Mouse (Mus musculus) limb, embryonic 13.5 days (tissue): ENCODE data around the gene Pip4k2b. TPM values are rescaled to one million over a fixed set of nuclear protein-coding genes. Genes with fewer than 3 reads are reported as not detected.

Source experiments
- ATAC-seq: fragments of 200-750 bp; cut with Nextera tagmentation; 2 replicates; pipeline ENCODE4 v1.8.0; 2017; ENCODE audit warnings: low read depth, moderate number of reproducible peaks, moderate TSS enrichment; ENCODE audit not compliant: low FRiP score
- H3K27ac ChIP-seq: fragments of 300-500 bp; sonication (generic); 2 replicates; pipeline ENCODE4 v1.5.1; 2015; ENCODE audit warnings: inconsistent platforms, mild to moderate bottlenecking, moderate library complexity
- H3K27me3 ChIP-seq: fragments of 300-500 bp; sonication (generic); 2 replicates; pipeline ENCODE4 v1.6.1; 2015; ENCODE audit warnings: mild to moderate bottlenecking, inconsistent platforms
- H3K36me3 ChIP-seq: fragments of 300-500 bp; sonication (generic); 2 replicates; pipeline ENCODE4 v1.6.1; 2015; ENCODE audit warnings: inconsistent platforms, mild to moderate bottlenecking, moderate library complexity
- H3K4me1 ChIP-seq: fragments of 300-500 bp; sonication (generic); 2 replicates; pipeline ENCODE4 v1.6.1; 2015; ENCODE audit warnings: inconsistent platforms
- H3K4me2 ChIP-seq: fragments of 300-500 bp; sonication (generic); replicated peaks from 2 replicates; pipeline ENCODE4 v1.6.1; 2015; ENCODE audit warnings: inconsistent platforms, mild to moderate bottlenecking, moderate library complexity
- H3K4me3 ChIP-seq: fragments of 300-500 bp; sonication (generic); 2 replicates; pipeline ENCODE4 v1.5.1; 2015; ENCODE audit warnings: moderate library complexity, mild to moderate bottlenecking, inconsistent platforms
- H3K9ac ChIP-seq: fragments of 300-500 bp; sonication (generic); 2 replicates; pipeline ENCODE4 v1.6.1; 2015; ENCODE audit warnings: mild to moderate bottlenecking, inconsistent platforms
- H3K9me3 ChIP-seq: fragments of 300-500 bp; sonication (generic); 2 replicates; pipeline ENCODE4 v1.6.1; 2016; ENCODE audit warnings: inconsistent platforms
- WGBS: fragments of 180-500 bp; shearing (Covaris S2); methylation state at CpG from one replicate; pipeline ENCODE4 v1.1.7; 2015; 5-methylcytosine and 5-hydroxymethylcytosine counted together
- polyA plus RNA-seq: library from polyadenylated mRNA; unstranded; fragments of >200 nt; fragmentation: Nextera tagmentation; extraction: Ambion mirVana; gene quantifications from 2 replicates; pipeline ENCODE4 v1.2.1, GENCODE M21; 2015

Pip4k2b gene
- polyA plus RNA-seq, 1 experiment from 2014 or later = 2.8 TPM

DNA sequence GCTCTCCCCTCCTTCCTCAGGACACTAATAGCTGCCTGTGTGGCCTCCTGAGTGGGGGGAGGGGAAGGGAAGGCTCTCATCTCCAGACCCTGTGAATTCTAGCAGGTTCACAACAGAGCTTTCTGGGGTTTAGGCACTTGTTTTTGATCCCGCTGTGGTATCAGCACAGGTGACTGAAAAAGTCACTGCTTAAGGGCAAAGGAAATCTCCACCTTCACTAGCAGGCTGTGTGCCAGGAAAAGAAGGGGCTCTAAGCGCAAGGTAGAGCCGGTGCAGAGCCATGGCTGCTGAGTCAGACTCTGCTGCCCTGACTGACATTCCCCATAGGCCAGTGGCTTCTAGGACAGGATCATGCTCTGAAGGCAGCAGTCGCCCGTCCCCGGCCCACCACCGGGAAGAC lies 15.8 kb downstream of the Pip4k2b start:
- 70% methylated on average over 7 of the region's 7 CpGs for WGBS
- Histone ChIP-seq H3K4me3 (no peak overlapping the region), H3K27me3 (no peaks in the 10 kb centered on the region), H3K4me1 (peaks cover 4% of the 10 kb centered on the region; the same call in 1 of the 2 replicates), H3K9ac (no peak overlapping the region), H3K27ac (no peak overlapping the region), H3K9me3 (no peaks in the 10 kb centered on the region), H3K36me3 (peaks cover 88% of the 10 kb centered on the region), H3K4me2 (no peak overlapping the region)
- no peak for ATAC-seq

DNA sequence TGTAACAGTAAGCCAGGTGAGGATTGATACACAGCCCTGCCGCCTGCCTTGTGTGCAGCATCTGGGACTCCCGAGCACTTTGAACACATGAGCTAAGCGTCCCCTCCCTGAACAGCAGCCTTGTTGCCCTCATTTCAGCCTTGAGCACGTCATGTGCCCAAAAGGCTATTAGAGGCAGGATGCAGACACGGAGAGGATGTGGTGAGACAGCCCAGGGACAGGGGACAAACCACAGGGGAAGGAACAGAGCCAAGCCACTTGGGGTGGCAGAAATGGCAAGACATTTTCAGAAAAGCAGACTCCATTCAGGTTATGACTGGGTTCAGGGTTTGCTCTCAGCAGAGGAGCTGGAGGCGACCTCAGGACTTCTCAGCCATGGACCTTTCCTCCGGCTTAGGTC lies 16.2 kb downstream of the Pip4k2b start:
- Histone ChIP-seq H3K9ac (no peak overlapping the region), H3K4me3 (no peak overlapping the region), H3K9me3 (no peaks in the 10 kb centered on the region), H3K4me2 (no peak overlapping the region), H3K27ac (no peak overlapping the region), H3K4me1 (0 out of 2 replicates have a peak, but pooled peaks cover under 1% of the 10 kb centered on the region), H3K27me3 (no peaks in the 10 kb centered on the region), H3K36me3 (peaks cover 92% of the 10 kb centered on the region)
- WGBS = 53% methylated on average over 7 of the region's 7 CpGs
- no peak for ATAC-seq

DNA sequence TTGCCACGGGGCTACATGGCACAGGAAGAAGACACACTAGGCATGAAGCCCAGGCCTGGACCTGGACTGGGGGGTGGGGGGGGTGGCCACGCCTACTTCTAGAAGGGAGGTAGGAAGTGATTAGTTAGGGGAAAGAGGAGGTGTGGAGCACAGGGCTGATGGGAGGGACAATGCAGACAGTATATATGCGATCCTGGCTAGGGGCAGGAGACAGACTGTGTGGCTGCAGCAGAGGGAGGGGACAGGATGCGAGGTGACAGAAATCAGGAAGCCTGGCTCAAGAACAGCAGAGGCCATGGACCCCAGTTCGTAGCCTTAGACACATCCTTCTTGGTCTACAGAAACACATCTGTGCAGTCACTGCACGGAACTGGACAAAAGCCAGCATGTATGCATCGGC lies 20.8 kb downstream of the Pip4k2b start:
- H3K9me3 ChIP-seq = peaks cover 12% of the 10 kb centered on the region
- no peak overlapping the region for H3K9ac ChIP-seq
- H3K27ac ChIP-seq = no peak overlapping the region
- ATAC-seq = no peak
- 91% methylated on average over 7 of the region's 7 CpGs for WGBS
- H3K4me2 ChIP-seq = no peak overlapping the region
- no peak overlapping the region for H3K4me3 ChIP-seq
- H3K4me1 ChIP-seq = no peaks in the 10 kb centered on the region
- peaks cover 98% of the 10 kb centered on the region for H3K36me3 ChIP-seq
- no peaks in the 10 kb centered on the region for H3K27me3 ChIP-seq

DNA sequence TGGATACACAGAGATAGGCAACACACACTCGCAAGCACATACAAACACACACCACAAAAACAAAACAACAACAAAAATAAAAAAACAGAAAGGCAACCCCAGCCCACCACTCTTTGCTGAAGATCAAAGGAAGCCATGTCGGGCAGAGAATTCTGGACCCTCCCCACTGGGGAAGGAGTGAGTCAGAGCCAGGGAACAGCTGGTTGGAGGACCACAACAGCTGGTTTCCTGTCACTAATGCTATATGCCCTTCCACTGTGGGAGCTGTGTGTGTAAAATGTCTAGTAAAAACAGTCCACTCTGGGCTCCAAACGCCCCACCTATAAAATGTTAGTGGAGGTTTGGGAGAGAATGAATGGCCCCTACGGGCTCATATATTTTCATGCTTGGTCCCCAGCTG lies 23.2 kb downstream of the Pip4k2b start:
- H3K36me3 ChIP-seq = peaks cover 98% of the 10 kb centered on the region
- H3K27me3 ChIP-seq = no peaks in the 10 kb centered on the region
- no peak overlapping the region for H3K9ac ChIP-seq
- 82% methylated on average over 4 of the region's 4 CpGs for WGBS
- H3K4me3 ChIP-seq = no peak overlapping the region
- no peak overlapping the region for H3K27ac ChIP-seq
- H3K9me3 ChIP-seq = peaks cover 12% of the 10 kb centered on the region
- ATAC-seq = no peak
- H3K4me1 ChIP-seq = no peaks in the 10 kb centered on the region
- H3K4me2 ChIP-seq = no peak overlapping the region

DNA sequence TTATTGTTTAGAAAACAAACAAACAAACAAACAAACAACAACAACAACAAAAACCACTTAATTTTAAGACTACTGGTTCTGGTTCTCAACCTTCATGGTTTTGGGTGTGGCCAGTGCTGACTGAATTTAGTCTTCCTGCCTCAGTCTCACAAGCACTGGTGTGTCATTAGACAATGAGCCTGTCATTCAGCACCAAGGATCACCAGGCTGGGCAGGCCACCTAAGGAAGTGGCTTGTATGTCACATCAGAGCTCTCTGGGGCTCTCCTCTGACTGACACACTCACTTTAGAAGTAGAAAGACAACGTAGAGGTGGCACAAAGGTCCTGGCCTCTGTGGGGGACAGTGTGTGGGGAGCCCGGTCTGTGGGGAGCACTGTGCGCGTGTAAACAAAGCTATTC lies 25.5 kb downstream of the Pip4k2b start:
- WGBS = 95% methylated on average over 4 of the region's 4 CpGs
- peaks cover 12% of the 10 kb centered on the region for H3K9me3 ChIP-seq
- H3K36me3 ChIP-seq = peaks cover 91% of the 10 kb centered on the region
- no peaks in the 10 kb centered on the region for H3K27me3 ChIP-seq
- ATAC-seq = no peak
- no peaks in the 10 kb centered on the region for H3K4me1 ChIP-seq
- H3K4me3 ChIP-seq = no peak overlapping the region
- no peak overlapping the region for H3K9ac ChIP-seq
- no peak overlapping the region for H3K4me2 ChIP-seq
- H3K27ac ChIP-seq = no peak overlapping the region

DNA sequence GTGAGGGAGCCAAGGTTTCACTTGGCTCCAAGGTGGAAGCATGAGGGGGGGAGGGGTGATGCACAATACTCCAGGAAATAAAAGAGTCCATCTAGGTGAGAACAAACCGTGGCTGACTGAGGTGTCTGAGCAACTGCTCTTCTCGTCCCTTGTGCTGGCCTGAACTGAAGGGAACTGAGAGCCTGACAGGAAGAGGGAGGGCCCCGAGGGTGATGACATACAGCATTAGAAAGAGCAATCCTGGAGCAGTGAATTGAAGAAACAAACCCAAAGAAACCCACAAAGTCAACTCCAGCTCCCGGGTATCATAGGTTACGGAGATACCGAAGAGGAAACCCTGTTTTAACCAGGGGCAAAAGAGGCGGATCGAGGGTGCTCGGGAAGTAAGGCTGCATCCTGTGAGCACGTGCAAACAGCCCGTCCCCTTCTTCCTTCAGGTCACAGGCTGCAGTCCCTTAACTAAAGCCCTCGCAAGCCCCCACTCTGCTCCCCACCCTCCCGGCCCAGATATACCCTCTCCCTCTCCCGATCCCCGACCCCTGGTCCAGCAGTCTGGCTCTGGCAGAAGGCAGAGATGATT lies 26.1 kb downstream of the Pip4k2b start:
- Histone ChIP-seq H3K9me3 (peaks cover 12% of the 10 kb centered on the region), H3K4me1 (no peaks in the 10 kb centered on the region), H3K36me3 (peaks cover 91% of the 10 kb centered on the region), H3K27ac (no peak overlapping the region), H3K9ac (no peak overlapping the region), H3K27me3 (no peaks in the 10 kb centered on the region), H3K4me2 (no peak overlapping the region), H3K4me3 (no peak overlapping the region)
- ATAC-seq = no peak
- WGBS = 83% methylated on average over 15 of the region's 15 CpGs

DNA sequence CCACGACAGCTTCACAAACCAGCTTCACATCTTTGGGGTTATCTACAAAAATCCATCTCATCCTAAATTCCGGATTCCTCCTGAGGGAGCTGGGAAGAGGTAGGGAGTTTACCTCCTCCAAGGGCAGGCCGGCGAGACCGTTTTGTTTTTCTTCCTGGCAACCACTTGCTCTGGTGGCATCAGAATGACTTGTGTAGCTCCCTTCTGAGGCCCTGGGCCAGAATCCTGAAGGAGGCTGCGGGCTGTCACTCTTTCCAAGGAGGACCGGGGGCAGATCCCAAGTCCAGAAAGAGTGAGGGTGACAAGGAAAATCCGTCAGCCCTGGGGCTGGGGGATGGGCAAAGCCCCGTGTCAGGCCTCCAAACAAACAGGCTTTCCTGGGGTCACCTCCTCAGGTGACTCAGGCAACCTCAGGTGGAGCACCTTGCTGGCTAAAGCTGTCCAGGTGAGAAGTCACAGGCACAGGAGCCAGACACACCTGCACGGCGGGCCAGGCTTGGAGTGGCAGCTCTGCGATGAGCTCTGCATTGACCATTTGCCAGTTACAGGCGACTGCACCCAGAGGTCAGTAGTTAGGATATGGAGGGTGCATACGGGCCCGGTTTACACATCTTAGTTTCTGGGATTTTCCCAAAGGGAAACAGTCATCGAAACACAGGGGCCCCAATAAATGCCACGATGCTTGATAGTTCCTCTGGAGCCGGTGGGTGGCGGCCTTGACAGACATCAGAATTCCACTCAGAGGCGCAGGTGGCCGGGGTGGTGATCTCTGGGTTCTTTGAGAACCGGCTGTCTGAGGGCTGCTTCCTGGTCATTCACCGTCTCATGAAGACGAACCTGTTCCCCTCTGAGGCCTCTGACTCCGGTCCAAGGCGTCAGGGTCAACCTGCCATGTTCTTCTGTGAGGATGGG lies 26.9 kb downstream of the Pip4k2b start:
- peaks cover 12% of the 10 kb centered on the region for H3K9me3 ChIP-seq
- H3K27me3 ChIP-seq = no peaks in the 10 kb centered on the region
- 85% methylated on average over 26 of the region's 26 CpGs for WGBS
- peaks cover 91% of the 10 kb centered on the region for H3K36me3 ChIP-seq
- no peaks in the 10 kb centered on the region for H3K4me1 ChIP-seq
- no peak for ATAC-seq
- H3K4me2 ChIP-seq = no peak overlapping the region
- H3K9ac ChIP-seq = no peak overlapping the region
- no peak overlapping the region for H3K4me3 ChIP-seq
- H3K27ac ChIP-seq = no peak overlapping the region

DNA sequence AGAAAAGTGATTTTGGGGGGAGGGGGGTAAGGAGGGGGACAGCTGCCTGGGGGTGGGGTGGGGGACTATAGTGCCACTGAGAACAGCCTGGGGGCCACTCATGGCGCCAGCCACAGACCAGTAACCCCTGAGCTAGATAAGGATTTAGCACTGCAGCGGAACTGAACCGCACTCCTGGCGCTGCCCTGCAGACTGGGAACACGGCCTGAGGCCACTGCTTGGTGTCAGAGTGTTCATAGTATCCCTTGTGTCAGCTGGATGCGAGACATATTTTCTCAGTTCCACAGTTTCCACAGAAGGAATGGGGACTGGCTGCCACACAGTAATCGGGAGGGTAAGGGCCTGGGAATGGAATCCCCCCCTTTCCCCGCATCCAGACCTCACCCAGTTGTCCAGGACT lies 28.5 kb downstream of the Pip4k2b start:
- no peak overlapping the region for H3K4me2 ChIP-seq
- H3K4me3 ChIP-seq = no peak overlapping the region
- H3K27ac ChIP-seq = no peak overlapping the region
- peaks cover 91% of the 10 kb centered on the region for H3K36me3 ChIP-seq
- no peak for ATAC-seq
- H3K9me3 ChIP-seq = 0 out of 2 replicates have a peak, but pooled peaks cover under 1% of the 10 kb centered on the region
- H3K9ac ChIP-seq = no peak overlapping the region
- no peaks in the 10 kb centered on the region for H3K27me3 ChIP-seq
- H3K4me1 ChIP-seq = no peaks in the 10 kb centered on the region
- 89% methylated on average over 8 of the region's 8 CpGs for WGBS

DNA sequence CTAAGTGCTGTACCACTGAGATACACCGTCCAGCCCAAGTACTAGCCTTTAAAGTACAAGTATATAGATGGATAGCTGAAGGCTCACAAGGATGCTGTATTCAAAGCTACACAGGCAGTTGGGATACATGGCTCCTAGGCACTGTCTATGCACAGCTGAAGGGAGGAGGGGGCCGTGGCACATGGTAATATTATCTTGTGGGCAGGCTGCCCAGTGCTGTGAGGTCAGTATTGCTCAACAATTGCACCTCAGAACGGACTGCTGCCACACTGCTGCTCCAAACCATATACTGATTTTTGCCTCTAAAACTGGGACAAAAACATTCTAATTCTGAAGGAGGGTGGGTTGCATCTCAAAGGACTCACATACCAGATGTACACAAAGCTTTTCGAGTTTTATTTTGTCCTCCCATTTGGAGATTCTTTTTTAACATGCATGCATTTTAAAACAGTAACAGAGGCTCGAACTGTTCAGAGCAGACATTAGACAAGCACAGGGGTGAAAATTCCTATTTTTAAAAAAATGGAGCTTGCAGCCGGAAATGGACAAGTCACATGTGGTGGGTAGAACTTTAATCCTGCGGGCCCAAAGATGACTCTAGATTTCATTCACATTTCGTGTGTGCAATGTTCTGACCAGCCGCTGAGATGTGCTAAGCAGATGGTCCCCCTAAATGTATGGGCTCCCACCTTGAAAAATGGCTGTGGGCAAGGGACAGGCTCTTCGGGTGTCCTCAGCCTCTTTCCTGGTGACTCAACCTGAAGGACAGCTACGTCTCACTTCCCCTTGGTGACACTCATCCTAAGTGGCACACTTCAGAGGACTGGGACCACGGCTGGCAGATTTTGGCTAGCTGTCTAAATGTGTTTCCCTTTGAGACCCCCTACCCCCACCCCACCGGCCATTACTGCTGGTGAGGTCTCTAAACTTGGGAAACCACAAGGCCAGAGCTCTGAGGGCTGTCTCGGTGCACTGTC lies 29.4 kb downstream of the Pip4k2b start:
- no peaks in the 10 kb centered on the region for H3K4me1 ChIP-seq
- no peak overlapping the region for H3K4me2 ChIP-seq
- H3K36me3 ChIP-seq = peaks cover 87% of the 10 kb centered on the region
- ATAC-seq = no peak
- H3K9ac ChIP-seq = no peak overlapping the region
- no peak overlapping the region for H3K4me3 ChIP-seq
- 89% methylated on average over 14 of the region's 14 CpGs for WGBS
- no peaks in the 10 kb centered on the region for H3K9me3 ChIP-seq
- H3K27me3 ChIP-seq = no peaks in the 10 kb centered on the region
- H3K27ac ChIP-seq = no peak overlapping the region

DNA sequence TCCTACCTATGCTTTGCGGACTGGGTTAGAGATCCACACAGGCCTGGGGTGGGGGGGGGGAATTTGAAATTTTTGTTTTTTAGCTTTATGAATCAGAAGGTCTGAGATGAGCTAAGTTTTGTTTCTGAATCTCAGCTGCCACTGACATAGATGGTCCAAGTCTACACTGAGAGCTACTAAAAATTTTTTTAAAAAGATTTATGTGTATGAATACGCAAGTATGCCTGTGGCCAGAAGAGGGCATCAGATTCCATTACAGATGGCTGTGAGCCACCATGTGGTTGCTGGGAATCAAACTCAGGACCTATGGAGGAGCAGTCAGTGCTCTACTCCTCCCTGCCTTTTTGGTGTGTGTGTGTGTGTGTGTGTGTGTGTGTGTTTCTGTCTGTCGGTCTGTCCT lies 30.1 kb downstream of the Pip4k2b start:
- no peak overlapping the region for H3K9ac ChIP-seq
- H3K4me3 ChIP-seq = no peak overlapping the region
- no peak for ATAC-seq
- 92% methylated on average over 3 of the region's 3 CpGs for WGBS
- H3K27ac ChIP-seq = no peak overlapping the region
- no peaks in the 10 kb centered on the region for H3K4me1 ChIP-seq
- H3K27me3 ChIP-seq = no peaks in the 10 kb centered on the region
- H3K9me3 ChIP-seq = no peaks in the 10 kb centered on the region
- H3K4me2 ChIP-seq = no peak overlapping the region
- peaks cover 80% of the 10 kb centered on the region for H3K36me3 ChIP-seq

DNA sequence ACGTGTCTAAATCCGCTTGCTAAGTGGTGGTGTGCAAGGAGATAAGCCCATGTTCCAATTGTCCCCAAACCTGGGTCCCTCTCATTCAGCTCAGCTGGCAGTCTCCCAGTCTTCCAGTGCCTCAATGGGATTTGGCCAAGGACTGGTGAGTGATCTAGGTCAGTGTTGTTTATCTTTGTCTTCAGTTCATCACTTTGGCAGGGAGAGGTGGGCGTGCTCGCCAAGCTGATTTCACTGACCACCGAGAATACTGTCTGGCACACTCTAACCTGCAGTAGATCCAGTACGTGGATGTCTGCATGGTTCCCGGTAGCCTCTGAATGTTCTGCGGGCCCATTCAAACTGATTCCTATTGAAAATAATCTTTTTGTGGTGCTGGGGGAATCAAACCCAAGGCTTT lies 30.6 kb downstream of the Pip4k2b start:
- Histone ChIP-seq H3K27me3 (no peaks in the 10 kb centered on the region), H3K4me3 (no peak overlapping the region), H3K27ac (no peak overlapping the region), H3K9ac (no peak overlapping the region), H3K9me3 (no peaks in the 10 kb centered on the region), H3K4me2 (no peak overlapping the region), H3K4me1 (no peaks in the 10 kb centered on the region), H3K36me3 (peaks cover 80% of the 10 kb centered on the region)
- 93% methylated on average over 8 of the region's 8 CpGs for WGBS
- no peak for ATAC-seq

DNA sequence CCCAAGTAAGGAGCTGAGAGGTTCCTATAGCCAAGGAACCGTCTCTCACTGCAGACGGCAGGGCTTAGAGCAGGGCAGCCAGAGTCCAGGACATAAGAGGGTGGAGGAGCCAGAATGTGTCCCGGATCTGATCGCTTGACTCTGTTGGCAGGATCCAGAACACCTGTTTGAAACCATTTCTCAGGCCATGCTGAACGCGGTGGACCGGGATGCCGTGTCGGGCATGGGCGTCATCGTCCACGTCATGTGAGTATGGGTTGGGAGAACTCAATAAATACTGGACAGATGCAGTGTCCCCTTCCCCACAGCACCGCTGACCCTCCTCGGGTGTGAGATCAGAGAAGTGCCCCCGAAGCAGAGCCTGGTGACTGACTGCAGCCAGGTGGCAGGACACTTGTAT lies 32.2 kb downstream of the Pip4k2b start:
- no peak overlapping the region for H3K9ac ChIP-seq
- 93% methylated on average over 15 of the region's 15 CpGs for WGBS
- H3K27ac ChIP-seq = no peak overlapping the region
- no peaks in the 10 kb centered on the region for H3K4me1 ChIP-seq
- H3K4me3 ChIP-seq = no peak overlapping the region
- H3K36me3 ChIP-seq = peaks cover 80% of the 10 kb centered on the region
- H3K9me3 ChIP-seq = no peaks in the 10 kb centered on the region
- no peak overlapping the region for H3K4me2 ChIP-seq
- no peaks in the 10 kb centered on the region for H3K27me3 ChIP-seq
- ATAC-seq = no peak
